Mouse (Mus musculus) midbrain, embryonic 16.5 days (tissue): ENCODE measurements at regions not wholly inside any gene's neighbourhood (a gene's known extent, or its start where the extent isn't known, plus 50 kb on each side); places are given as distances from the start of the nearest gene placed in this dataset.

Source experiments
- ATAC-seq: fragments of 200-750 bp; cut with Nextera tagmentation; 2 replicates; pipeline ENCODE4 v1.8.0; 2017; ENCODE audit warnings: moderate TSS enrichment
- H3K27ac ChIP-seq: fragments of 300-500 bp; sonication (generic); 2 replicates; pipeline ENCODE4 v1.5.1; 2014; ENCODE audit warnings: mild to moderate bottlenecking, low read length, mixed read lengths
- H3K27me3 ChIP-seq: fragments of 300-500 bp; sonication (generic); 2 replicates; pipeline ENCODE4 v1.6.1; 2014; ENCODE audit warnings: low read depth, low read length, mixed read lengths; ENCODE audit not compliant: control insufficient read depth, insufficient read depth
- H3K36me3 ChIP-seq: fragments of 300-500 bp; sonication (generic); 2 replicates; pipeline ENCODE4 v1.6.1; 2014; ENCODE audit warnings: mild to moderate bottlenecking, low read length, moderate library complexity, mixed read lengths; ENCODE audit not compliant: control insufficient read depth, insufficient read depth
- H3K4me1 ChIP-seq: fragments of 300-500 bp; sonication (generic); 2 replicates; pipeline ENCODE4 v1.6.1; 2014; ENCODE audit warnings: mild to moderate bottlenecking, low read length, mixed read lengths; ENCODE audit not compliant: control insufficient read depth, insufficient read depth
- H3K4me2 ChIP-seq: fragments of 300-500 bp; sonication (generic); 2 replicates; pipeline ENCODE4 v1.6.1; 2014; ENCODE audit warnings: mild to moderate bottlenecking, low read length, mixed read lengths
- H3K4me3 ChIP-seq: fragments of 300-500 bp; sonication (generic); 2 replicates; pipeline ENCODE4 v1.5.1; 2014; ENCODE audit warnings: low read depth, mild to moderate bottlenecking, low read length, moderate library complexity, mixed read lengths
- H3K9ac ChIP-seq: fragments of 300-500 bp; sonication (generic); 2 replicates; pipeline ENCODE4 v1.6.1; 2014; ENCODE audit warnings: low read depth, low read length, mixed read lengths
- H3K9me3 ChIP-seq: fragments of 300-500 bp; sonication (generic); replicated peaks from 2 replicates; pipeline ENCODE4 v1.6.1; 2014; ENCODE audit warnings: mild to moderate bottlenecking, low read length, mixed read lengths; ENCODE audit not compliant: control insufficient read depth, poor library complexity, severe bottlenecking
- WGBS: fragments of 180-500 bp; shearing (Covaris S2); extraction: QIAGEN DNeasy Blood & Tissue Kit; methylation state at CpG from one replicate; pipeline ENCODE4 v1.1.7; 2014; 5-methylcytosine and 5-hydroxymethylcytosine counted together

GRCm38 (mm10) chr4:127734641-127735040 lies 236.1 kb downstream of the CK137956 start:
- Histone ChIP-seq H3K9me3 (no peaks in the 10 kb centered on the region), H3K4me3 (no peak overlapping the region), H3K4me1 (no peaks in the 10 kb centered on the region), H3K9ac (no peak overlapping the region), H3K4me2 (no peak overlapping the region), H3K36me3 (no peaks in the 10 kb centered on the region), H3K27ac (no peak overlapping the region), H3K27me3 (no peaks in the 10 kb centered on the region)
- 30% methylated on average over 8 of the region's 8 CpGs for WGBS
- ATAC-seq = no peak

- no peak overlapping the region for H3K4me3 ChIP-seq
- H3K4me1 ChIP-seq = no peaks in the 10 kb centered on the region
- no peak overlapping the region for H3K27ac ChIP-seq
- WGBS = 86% methylated on average over 5 of the region's 5 CpGs
- no peaks in the 10 kb centered on the region for H3K27me3 ChIP-seq
- H3K4me2 ChIP-seq = no peak overlapping the region
- H3K9ac ChIP-seq = no peak overlapping the region
- no peaks in the 10 kb centered on the region for H3K36me3 ChIP-seq
- no peaks in the 10 kb centered on the region for H3K9me3 ChIP-seq
- no peak for ATAC-seq
Observed at GRCm38 (mm10) chr4:127718661-127719060, 252.1 kb downstream of the CK137956 start.

- H3K9ac ChIP-seq = no peak overlapping the region
- peak; percentile 48; the same call in 1 of the 2 replicates for ATAC-seq
- no peak overlapping the region for H3K4me2 ChIP-seq
- WGBS = 69% methylated on average over 10 of the region's 10 CpGs
- no peak overlapping the region for H3K4me3 ChIP-seq
- H3K36me3 ChIP-seq = no peaks in the 10 kb centered on the region
- no peaks in the 10 kb centered on the region for H3K27me3 ChIP-seq
- H3K9me3 ChIP-seq = no peaks in the 10 kb centered on the region
- no peaks in the 10 kb centered on the region for H3K4me1 ChIP-seq
- H3K27ac ChIP-seq = peak overlapping the region; percentile 35; the same call in 1 of the 2 replicates
Observed at GRCm38 (mm10) chr4:127712274-127712673, 258.5 kb downstream of the CK137956 start.

GRCm38 (mm10) chr4:127710816-127711215 lies 259.9 kb downstream of the CK137956 start:
- Histone ChIP-seq H3K4me3 (no peak overlapping the region), H3K9me3 (no peaks in the 10 kb centered on the region), H3K9ac (no peak overlapping the region), H3K27ac (no peak overlapping the region), H3K27me3 (no peaks in the 10 kb centered on the region), H3K36me3 (no peaks in the 10 kb centered on the region), H3K4me1 (no peaks in the 10 kb centered on the region), H3K4me2 (no peak overlapping the region)
- no peak for ATAC-seq
- 63% methylated on average over 4 of the region's 4 CpGs for WGBS

- no peaks in the 10 kb centered on the region for H3K4me1 ChIP-seq
- H3K9me3 ChIP-seq = no peaks in the 10 kb centered on the region
- WGBS = 84% methylated on average over 6 of the region's 6 CpGs
- no peak overlapping the region for H3K27ac ChIP-seq
- H3K36me3 ChIP-seq = no peaks in the 10 kb centered on the region
- H3K9ac ChIP-seq = no peak overlapping the region
- ATAC-seq = no peak
- no peak overlapping the region for H3K4me2 ChIP-seq
- no peaks in the 10 kb centered on the region for H3K27me3 ChIP-seq
- H3K4me3 ChIP-seq = no peak overlapping the region
Observed at GRCm38 (mm10) chr4:127709746-127710145, 261.0 kb downstream of the CK137956 start.

- Histone ChIP-seq H3K4me2 (no peak overlapping the region), H3K4me1 (no peaks in the 10 kb centered on the region), H3K9me3 (no peaks in the 10 kb centered on the region), H3K9ac (no peak overlapping the region), H3K27me3 (no peaks in the 10 kb centered on the region), H3K4me3 (no peak overlapping the region), H3K27ac (no peak overlapping the region), H3K36me3 (no peaks in the 10 kb centered on the region)
- ATAC-seq = no peak
- WGBS = 77% methylated on average over 3 of the region's 3 CpGs
Observed at GRCm38 (mm10) chr4:127708186-127708585, 262.6 kb downstream of the CK137956 start.

- Histone ChIP-seq H3K4me3 (no peak overlapping the region), H3K4me1 (no peaks in the 10 kb centered on the region), H3K27ac (no peak overlapping the region), H3K9me3 (no peaks in the 10 kb centered on the region), H3K4me2 (no peak overlapping the region), H3K36me3 (no peaks in the 10 kb centered on the region), H3K9ac (no peak overlapping the region), H3K27me3 (no peaks in the 10 kb centered on the region)
- ATAC-seq = no peak
- WGBS = 91% methylated on average over 3 of the region's 3 CpGs
Observed at GRCm38 (mm10) chr4:127707126-127707525, 263.6 kb downstream of the CK137956 start.

- Histone ChIP-seq H3K9ac (no peak overlapping the region), H3K4me2 (no peak overlapping the region), H3K27me3 (no peaks in the 10 kb centered on the region), H3K4me1 (no peaks in the 10 kb centered on the region), H3K27ac (no peak overlapping the region), H3K9me3 (no peaks in the 10 kb centered on the region), H3K36me3 (no peaks in the 10 kb centered on the region), H3K4me3 (no peak overlapping the region)
- ATAC-seq = no peak
- 95% methylated on average over 11 of the region's 11 CpGs for WGBS
Observed at GRCm38 (mm10) chr4:127701651-127702050, 269.1 kb downstream of the CK137956 start.

- Histone ChIP-seq H3K9ac (no peak overlapping the region), H3K9me3 (no peaks in the 10 kb centered on the region), H3K27me3 (no peaks in the 10 kb centered on the region), H3K4me1 (no peaks in the 10 kb centered on the region), H3K27ac (no peak overlapping the region), H3K36me3 (no peaks in the 10 kb centered on the region), H3K4me2 (no peak overlapping the region), H3K4me3 (no peak overlapping the region)
- WGBS = 58% methylated on average over 4 of the region's 4 CpGs
- no peak for ATAC-seq
Observed at GRCm38 (mm10) chr4:127689986-127690385, 280.8 kb downstream of the CK137956 start.

- 81% methylated on average over 3 of the region's 3 CpGs for WGBS
Observed at GRCm38 (mm10) chr4:127685021-127685420, 285.7 kb downstream of the CK137956 start.

More at GRCm38 (mm10) chr4:127685021-127685420, 285.7 kb downstream of the CK137956 start:
- H3K9me3 ChIP-seq = no peaks in the 10 kb centered on the region
- H3K27me3 ChIP-seq = no peaks in the 10 kb centered on the region
- no peak overlapping the region for H3K4me3 ChIP-seq
- no peaks in the 10 kb centered on the region for H3K36me3 ChIP-seq
- ATAC-seq = no peak
- H3K9ac ChIP-seq = no peak overlapping the region
- H3K4me2 ChIP-seq = no peak overlapping the region
- H3K4me1 ChIP-seq = peaks cover 2% of the 10 kb centered on the region; the same call in 1 of the 2 replicates
- H3K27ac ChIP-seq = no peak overlapping the region
